Mouse (Mus musculus): ENCODE measurements around the gene Rpp30. TPM values are rescaled to one million over a fixed set of nuclear protein-coding genes. Genes with fewer than 3 reads are reported as not detected.

The Rpp30 gene
- total RNA-seq, 2 experiments from 2014 or later: 13.7 to 13.9 TPM

GRCm38 (mm10) chr19:36124203-36124602 lies 40.7 kb downstream of the Rpp30 start:
- DNase-seq (ENCODE audit: low spot score in 2 of 2): no peak

GRCm38 (mm10) chr19:36128440-36128839 lies 44.9 kb downstream of the Rpp30 start:
- DNase-seq (ENCODE audit: low spot score in 2 of 2): no peak

GRCm38 (mm10) chr19:36129213-36129612 lies 45.7 kb downstream of the Rpp30 start:
- peak in 1 of 2 experiments; percentile 8 for DNase-seq (ENCODE audit: low spot score in 2 of 2)

GRCm38 (mm10) chr19:36129643-36130042 lies 46.1 kb downstream of the Rpp30 start:
- DNase-seq (ENCODE audit: low spot score in 2 of 2): no peak

- no peak for DNase-seq (ENCODE audit: low spot score in 2 of 2)
These were observed 46.7 kb downstream of the Rpp30 start for GRCm38 (mm10) chr19:36130181-36130580.

- DNase-seq (ENCODE audit: low spot score in 2 of 2): no peak
These were observed 48.5 kb downstream of the Rpp30 start for GRCm38 (mm10) chr19:36131990-36132389.

- no peak for DNase-seq (ENCODE audit: low spot score in 2 of 2)
These were observed 49.5 kb downstream of the Rpp30 start for GRCm38 (mm10) chr19:36133064-36133463.

GRCm38 (mm10) chr19:36133731-36134130 lies 50.2 kb downstream of the Rpp30 start:
- no peak for DNase-seq (ENCODE audit: low spot score in 2 of 2)

GRCm38 (mm10) chr19:36143571-36143970 lies 60.1 kb downstream of the Rpp30 start:
- DNase-seq (ENCODE audit: low spot score in 2 of 2): no peak

GRCm38 (mm10) chr19:36148578-36148977 lies 65.1 kb downstream of the Rpp30 start:
- DNase-seq (ENCODE audit: low spot score in 2 of 2): no peak

GRCm38 (mm10) chr19:36150241-36151007 lies 66.9 kb downstream of the Rpp30 start:
- DNase-seq (ENCODE audit: low spot score in 2 of 2): no peak

Other genes starting within 250 kb of the Rpp30 start
- gene Htr7, start 26.2 kb upstream of the Rpp30 start, total RNA-seq (2021): not detected
- gene Ankrd1, start 36.4 kb downstream of the Rpp30 start, total RNA-seq (2021): not detected

Measured in adrenal gland, adult 18-20 months (tissue).